Mouse (Mus musculus): Measurements from ENCODE around the gene Cbx2. TPM values are rescaled to one million over a fixed set of nuclear protein-coding genes. Genes with fewer than 3 reads are reported as not detected.

Gene Cbx2
- polyA plus RNA-seq, 1 experiment from 2014 or later, result 35.5 TPM

DNA sequence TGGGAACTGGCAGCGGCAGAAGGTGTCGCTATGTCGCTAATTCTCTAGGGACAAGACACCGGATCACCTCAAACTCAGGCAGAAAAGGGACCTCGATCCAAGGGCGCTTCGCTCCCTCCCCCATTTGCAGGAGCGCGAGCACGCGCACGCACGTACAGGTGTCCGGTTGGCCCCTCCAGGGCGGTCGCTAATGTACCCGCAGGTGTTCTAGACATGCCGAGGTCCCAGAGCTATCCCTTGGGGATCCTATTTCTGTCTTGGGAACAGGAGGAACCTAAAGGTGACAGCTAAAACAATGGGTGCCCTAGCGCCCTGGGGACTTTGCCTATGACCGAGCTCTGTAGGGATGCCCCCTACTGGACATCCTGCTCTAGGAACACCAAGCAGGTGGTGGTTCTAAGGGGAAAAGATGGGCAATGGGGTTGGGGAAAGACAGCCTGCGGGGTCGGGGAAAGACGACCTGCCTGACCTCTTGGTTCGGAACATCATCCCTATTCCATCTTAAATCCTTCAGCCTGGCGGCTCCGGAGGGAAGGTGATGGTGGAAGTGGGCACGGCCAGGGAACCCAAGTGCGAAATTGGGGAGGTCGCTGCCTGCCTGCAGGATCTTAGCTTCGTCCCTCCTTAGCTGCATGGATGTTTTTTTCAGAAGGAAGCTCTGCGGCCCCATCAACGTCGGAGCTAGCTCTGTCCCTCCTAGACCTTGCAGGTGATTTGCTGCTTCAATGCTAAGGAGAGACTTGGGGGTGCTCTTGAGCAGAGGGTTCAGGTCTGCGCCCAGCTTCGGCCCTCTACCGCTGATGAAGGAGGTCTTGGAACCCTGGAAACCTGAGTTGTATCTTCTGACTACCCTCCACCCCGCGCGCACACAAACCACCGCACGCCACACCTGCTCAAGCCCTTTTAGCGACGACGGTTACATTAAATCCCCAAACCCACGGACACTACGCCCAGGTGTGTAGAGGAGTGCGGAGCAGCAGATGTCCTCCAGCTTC is 31.9 kb downstream of the Cbx2 start:
- Histone ChIP-seq H3K27ac (ENCODE audit: low read length) (no peak overlapping the region), H3K27me3 (ENCODE audit: insufficient read depth, low read length) (peaks cover 88% of the 10 kb centered on the region), H3K9me3 (ENCODE audit: low read length) (no peaks in the 10 kb centered on the region), H3K9ac (replicated peaks; ENCODE audit: low read length) (peak overlapping the region; percentile 42; the same call in 1 of the 2 replicates), H3K36me3 (ENCODE audit: insufficient read depth, low read length) (no peaks in the 10 kb centered on the region), H3K4me3 (ENCODE audit: low read length) (peak overlapping the region; percentile 43; the same call in 1 of the 2 replicates), H3K4me2 (replicated peaks; ENCODE audit: low read depth, low read length) (peak overlapping the region; percentile 71; the same call in 1 of the 2 replicates), H3K4me1 (ENCODE audit: insufficient read depth, low read length) (peaks cover 57% of the 10 kb centered on the region)
- 1% methylated on average over 47 of the region's 47 CpGs for WGBS
- no peak for ATAC-seq (ENCODE audit: low FRiP score, low TSS enrichment)

DNA sequence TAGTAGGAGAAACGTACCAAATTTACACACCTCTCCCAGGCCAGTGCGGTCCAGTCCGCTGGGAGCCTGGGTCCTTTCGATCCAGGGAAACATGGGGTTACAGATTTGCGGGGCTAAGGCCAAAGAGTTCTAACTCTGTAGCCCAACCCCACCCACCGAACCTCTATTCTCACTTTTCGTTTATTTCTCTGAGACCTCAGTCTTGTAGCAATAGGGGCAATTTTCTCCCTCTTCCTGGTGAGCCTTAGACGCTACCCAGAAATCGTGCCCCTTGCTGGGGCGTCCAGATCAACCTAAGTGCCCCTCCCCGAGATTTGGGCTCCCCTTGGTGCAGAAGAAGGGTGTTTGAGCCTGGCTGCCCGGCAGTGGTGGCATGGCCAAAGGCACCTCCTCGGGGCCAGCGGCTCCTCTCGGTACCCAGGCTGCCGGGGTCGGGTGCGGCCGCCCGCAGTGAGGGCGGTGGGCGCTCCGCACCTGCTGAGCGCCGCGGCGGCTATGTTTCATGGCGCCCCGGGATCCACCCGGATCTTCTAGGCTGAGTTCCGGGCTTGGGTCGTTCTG is 32.9 kb downstream of the Cbx2 start:
- ATAC-seq (ENCODE audit: low FRiP score, low TSS enrichment), result no peak
- peak overlapping the region; percentile 98 for H3K4me2 ChIP-seq (replicated peaks; ENCODE audit: low read depth, low read length)
- peak overlapping the region; percentile 62 for H3K4me3 ChIP-seq (ENCODE audit: low read length)
- no peaks in the 10 kb centered on the region for H3K9me3 ChIP-seq (ENCODE audit: low read length)
- peaks cover 88% of the 10 kb centered on the region for H3K27me3 ChIP-seq (ENCODE audit: insufficient read depth, low read length)
- 1% methylated on average over 32 of the region's 32 CpGs for WGBS
- H3K36me3 ChIP-seq (ENCODE audit: insufficient read depth, low read length), result no peaks in the 10 kb centered on the region
- no peak overlapping the region for H3K27ac ChIP-seq (ENCODE audit: low read length)
- peaks cover 57% of the 10 kb centered on the region for H3K4me1 ChIP-seq (ENCODE audit: insufficient read depth, low read length)
- peak overlapping the region; percentile 53; the same call in 1 of the 2 replicates for H3K9ac ChIP-seq (replicated peaks; ENCODE audit: low read length)

DNA sequence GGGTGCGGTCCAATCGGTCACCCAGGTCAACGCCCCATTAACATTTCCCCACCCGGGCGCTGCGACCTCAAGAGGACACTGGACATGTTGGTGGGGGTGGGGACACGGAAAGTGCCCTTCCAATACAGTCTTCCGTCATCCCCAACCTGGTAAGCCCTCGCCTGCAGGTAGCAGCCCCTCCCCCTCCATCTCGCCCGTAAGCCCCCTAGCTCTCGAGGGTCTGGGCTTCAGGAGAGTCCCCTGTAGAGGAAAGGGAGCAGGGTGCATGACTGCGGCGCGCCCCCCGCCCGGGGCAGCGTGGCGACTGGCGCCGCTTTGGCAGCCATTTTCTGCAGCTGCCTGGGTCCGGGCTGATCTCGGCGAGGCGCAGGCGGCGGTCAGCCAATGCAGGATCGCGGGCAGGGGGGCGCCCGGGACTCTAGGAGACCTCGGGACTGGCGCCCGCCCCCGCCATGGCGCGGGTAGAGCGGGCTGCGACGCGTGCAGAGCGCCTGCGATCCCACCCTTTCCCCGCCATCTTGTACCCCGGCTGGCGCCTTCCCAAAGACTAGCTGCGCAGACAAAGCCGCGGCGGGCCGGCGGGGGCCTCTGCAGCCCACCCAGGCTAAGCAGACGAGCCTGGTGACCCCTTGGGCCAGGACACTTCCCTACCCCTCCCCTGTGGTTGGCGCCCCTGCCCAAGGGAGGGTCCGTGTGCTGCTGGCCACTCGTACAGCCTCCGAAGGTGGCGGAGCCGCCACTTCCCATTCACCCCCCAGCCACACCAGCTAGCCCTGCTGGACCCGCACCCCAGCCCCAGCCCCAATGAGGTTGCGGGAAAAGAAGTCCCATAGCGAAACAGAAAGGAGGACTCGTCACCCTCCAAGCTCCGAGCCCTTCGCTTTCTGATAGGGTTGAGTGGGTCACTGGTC is 33.8 kb downstream of the Cbx2 start:
- no peaks in the 10 kb centered on the region for H3K9me3 ChIP-seq (ENCODE audit: low read length)

DNA sequence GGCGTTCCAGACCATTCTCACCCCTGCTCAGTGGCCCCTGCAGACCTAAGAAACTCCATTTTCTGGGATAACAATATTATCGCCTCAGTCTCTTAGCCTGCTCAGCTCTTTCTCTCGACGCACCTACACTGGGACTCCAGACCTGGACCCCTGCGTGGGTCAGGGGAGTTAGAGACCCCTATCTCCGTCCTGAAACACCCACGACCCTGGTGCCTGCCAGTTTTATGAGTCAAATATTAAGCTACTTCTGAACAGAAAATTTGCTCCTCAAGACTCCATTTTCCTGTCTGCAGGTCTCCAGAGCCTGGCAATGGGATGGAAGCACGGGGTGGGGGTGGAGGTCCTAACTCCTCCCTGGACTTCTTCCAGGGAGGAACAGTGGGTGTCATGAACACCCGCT is 34.5 kb downstream of the Cbx2 start:
- WGBS, result 2% methylated on average over 9 of the region's 9 CpGs

More for the DNA sequence above, 33.8 kb downstream of the Cbx2 start:
- Histone ChIP-seq H3K4me3 (ENCODE audit: low read length) (peak overlapping the region; percentile 62), H3K27me3 (ENCODE audit: insufficient read depth, low read length) (peaks cover 87% of the 10 kb centered on the region), H3K9ac (replicated peaks; ENCODE audit: low read length) (peak overlapping the region; percentile 90), H3K36me3 (ENCODE audit: insufficient read depth, low read length) (no peaks in the 10 kb centered on the region), H3K4me1 (ENCODE audit: insufficient read depth, low read length) (peaks cover 57% of the 10 kb centered on the region), H3K27ac (ENCODE audit: low read length) (peak overlapping the region; percentile 51), H3K4me2 (replicated peaks; ENCODE audit: low read depth, low read length) (peak overlapping the region; percentile 98)
- no peak for ATAC-seq (ENCODE audit: low FRiP score, low TSS enrichment)
- under 1% methylated on average over 61 of the region's 65 CpGs for WGBS

DNA sequence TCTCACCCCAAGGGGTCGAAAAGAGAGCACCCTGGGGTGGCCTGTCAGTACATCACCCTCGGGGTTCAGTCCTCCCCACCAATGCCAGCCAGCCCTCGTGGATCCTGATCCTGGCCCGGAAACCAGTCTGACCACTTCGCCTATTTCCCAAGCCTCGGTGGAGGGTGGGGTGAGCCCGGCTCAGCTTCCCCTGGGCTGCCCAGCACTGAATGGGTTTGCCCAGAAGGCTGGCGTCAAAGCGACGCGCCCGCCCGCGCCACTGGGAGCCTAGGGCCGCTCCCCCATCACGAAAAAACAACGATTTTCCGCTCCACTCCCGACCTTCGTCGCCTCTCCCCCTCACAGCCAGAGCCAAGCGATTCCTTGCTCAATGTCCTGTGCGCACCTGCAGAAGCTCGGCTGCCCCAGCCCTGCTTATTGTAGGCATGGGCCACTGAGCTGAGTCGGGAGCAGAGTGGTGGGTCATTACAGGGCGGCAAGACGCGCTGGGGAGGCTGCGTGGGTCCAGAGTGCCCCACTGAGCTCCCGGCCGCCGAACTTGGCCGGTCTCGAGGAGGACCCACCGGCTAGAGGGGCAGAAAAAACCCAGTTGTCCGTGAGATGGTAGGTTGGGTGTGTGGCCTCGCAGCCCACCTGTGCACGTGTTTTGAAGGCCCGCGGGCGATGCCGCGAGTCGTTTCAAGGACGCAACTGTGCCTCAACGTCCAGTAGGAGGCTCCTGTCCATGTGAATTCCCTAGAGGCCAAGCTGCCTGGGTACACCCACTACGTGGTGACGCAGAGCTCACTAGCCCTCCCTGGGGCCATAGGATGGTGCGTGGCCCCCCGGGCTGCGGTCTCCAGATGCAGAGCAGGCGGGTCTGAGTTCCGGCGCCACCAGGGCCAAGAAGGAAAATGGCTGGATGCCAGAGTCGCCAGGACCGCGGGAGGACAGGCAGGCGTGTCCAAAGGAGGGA is 35.6 kb downstream of the Cbx2 start:
- H3K4me2 ChIP-seq (replicated peaks; ENCODE audit: low read depth, low read length), result peak overlapping the region; percentile 98
- H3K9ac ChIP-seq (replicated peaks; ENCODE audit: low read length), result peak overlapping the region; percentile 18; the same call in 1 of the 2 replicates
- peak overlapping the region; percentile 18 for H3K4me3 ChIP-seq (ENCODE audit: low read length)
- no peaks in the 10 kb centered on the region for H3K36me3 ChIP-seq (ENCODE audit: insufficient read depth, low read length)
- no peak overlapping the region for H3K27ac ChIP-seq (ENCODE audit: low read length)
- WGBS, result 1% methylated on average over 58 of the region's 58 CpGs
- ATAC-seq (ENCODE audit: low FRiP score, low TSS enrichment), result peak; percentile 43; the same call in 1 of the 2 replicates
- H3K27me3 ChIP-seq (ENCODE audit: insufficient read depth, low read length), result peaks cover 86% of the 10 kb centered on the region
- 0 out of 2 replicates have a peak, but pooled peaks cover 3% of the 10 kb centered on the region for H3K9me3 ChIP-seq (ENCODE audit: low read length)
- peaks cover 43% of the 10 kb centered on the region for H3K4me1 ChIP-seq (ENCODE audit: insufficient read depth, low read length)

More for the DNA sequence above, 34.5 kb downstream of the Cbx2 start:
- Histone ChIP-seq H3K4me1 (ENCODE audit: insufficient read depth, low read length) (peaks cover 53% of the 10 kb centered on the region), H3K27me3 (ENCODE audit: insufficient read depth, low read length) (peaks cover 85% of the 10 kb centered on the region), H3K27ac (ENCODE audit: low read length) (no peak overlapping the region), H3K4me3 (ENCODE audit: low read length) (peak overlapping the region; percentile 62), H3K9me3 (ENCODE audit: low read length) (0 out of 2 replicates have a peak, but pooled peaks cover 3% of the 10 kb centered on the region), H3K9ac (replicated peaks; ENCODE audit: low read length) (peak overlapping the region; percentile 90), H3K4me2 (replicated peaks; ENCODE audit: low read depth, low read length) (peak overlapping the region; percentile 98), H3K36me3 (ENCODE audit: insufficient read depth, low read length) (no peaks in the 10 kb centered on the region)
- no peak for ATAC-seq (ENCODE audit: low FRiP score, low TSS enrichment)

DNA sequence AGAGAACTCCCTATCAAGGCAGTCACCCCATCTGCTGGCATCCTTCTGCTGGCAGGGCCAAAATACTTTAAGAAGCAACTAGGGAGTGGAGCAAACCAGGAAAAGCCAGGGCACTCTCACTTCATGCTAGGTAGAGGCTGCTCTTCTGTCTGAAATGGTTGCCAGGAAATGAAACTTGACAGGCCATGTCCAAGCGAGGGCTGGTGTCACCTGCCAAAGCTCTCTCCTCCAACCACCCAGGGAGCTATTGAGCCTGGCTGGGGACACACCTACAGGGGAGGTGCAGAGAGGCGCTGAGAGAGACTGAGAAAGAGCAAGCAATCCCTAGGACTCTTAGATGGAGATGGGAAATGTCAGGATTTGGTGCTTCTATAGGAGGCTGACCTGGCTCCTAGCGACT is 36.5 kb downstream of the Cbx2 start:
- Histone ChIP-seq H3K4me1 (ENCODE audit: insufficient read depth, low read length) (peaks cover 34% of the 10 kb centered on the region), H3K27me3 (ENCODE audit: insufficient read depth, low read length) (peaks cover 82% of the 10 kb centered on the region), H3K9ac (replicated peaks; ENCODE audit: low read length) (no peak overlapping the region), H3K4me3 (ENCODE audit: low read length) (no peak overlapping the region), H3K4me2 (replicated peaks; ENCODE audit: low read depth, low read length) (no peak overlapping the region), H3K9me3 (ENCODE audit: low read length) (0 out of 2 replicates have a peak, but pooled peaks cover 3% of the 10 kb centered on the region), H3K27ac (ENCODE audit: low read length) (no peak overlapping the region), H3K36me3 (ENCODE audit: insufficient read depth, low read length) (no peaks in the 10 kb centered on the region)
- no peak for ATAC-seq (ENCODE audit: low FRiP score, low TSS enrichment)
- WGBS, result 8% methylated on average over 3 of the region's 3 CpGs

DNA sequence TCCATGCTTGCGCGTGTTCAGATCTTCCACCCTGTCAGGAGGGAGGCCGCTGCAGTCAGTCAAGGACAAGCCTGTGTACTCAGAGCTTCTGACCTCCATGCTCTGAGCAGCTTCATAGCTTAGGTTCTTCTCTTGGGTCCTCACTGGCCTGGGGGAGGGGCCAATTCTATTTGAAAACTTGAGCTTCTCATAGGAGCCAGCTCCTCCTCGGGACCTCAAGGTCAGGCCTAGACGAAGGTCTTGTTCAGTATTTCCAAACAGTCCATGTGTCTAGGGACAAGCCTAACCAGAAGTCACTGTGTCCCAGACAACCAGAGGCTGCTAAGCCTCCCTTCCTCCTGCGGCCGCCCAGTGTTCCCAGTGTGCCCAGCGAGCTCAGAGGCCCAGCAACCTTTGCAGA is 44.1 kb downstream of the Cbx2 start:
- no peak overlapping the region for H3K9ac ChIP-seq (replicated peaks; ENCODE audit: low read length)
- H3K27ac ChIP-seq (ENCODE audit: low read length), result no peak overlapping the region
- no peaks in the 10 kb centered on the region for H3K4me1 ChIP-seq (ENCODE audit: insufficient read depth, low read length)
- ATAC-seq (ENCODE audit: low FRiP score, low TSS enrichment), result no peak
- no peak overlapping the region for H3K4me3 ChIP-seq (ENCODE audit: low read length)
- no peak overlapping the region for H3K4me2 ChIP-seq (replicated peaks; ENCODE audit: low read depth, low read length)
- H3K9me3 ChIP-seq (ENCODE audit: low read length), result 0 out of 2 replicates have a peak, but pooled peaks cover 2% of the 10 kb centered on the region
- WGBS, result 78% methylated on average over 8 of the region's 8 CpGs
- H3K27me3 ChIP-seq (ENCODE audit: insufficient read depth, low read length), result peaks cover 24% of the 10 kb centered on the region
- H3K36me3 ChIP-seq (ENCODE audit: insufficient read depth, low read length), result no peaks in the 10 kb centered on the region

DNA sequence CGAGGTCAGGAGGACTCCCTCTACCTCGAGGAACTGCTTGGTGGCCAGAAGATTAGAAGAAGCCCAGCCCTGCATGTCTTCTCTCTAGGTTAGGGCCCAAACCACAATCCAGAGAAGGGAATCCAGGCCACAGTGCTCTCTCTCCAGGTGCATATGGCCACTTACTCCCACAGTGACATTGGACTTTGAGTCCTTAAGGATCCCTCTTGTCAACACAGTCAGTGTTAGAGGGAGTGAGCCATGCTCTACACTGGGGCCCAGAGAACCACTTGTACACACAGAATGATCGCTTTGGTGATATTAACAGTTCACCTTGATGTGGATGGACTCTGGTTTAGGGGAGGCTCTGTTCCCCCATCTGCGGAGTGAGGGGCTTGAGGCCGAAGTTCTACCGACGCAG is 49.5 kb downstream of the Cbx2 start:
- Histone ChIP-seq H3K27me3 (ENCODE audit: insufficient read depth, low read length) (no peaks in the 10 kb centered on the region), H3K9ac (replicated peaks; ENCODE audit: low read length) (no peak overlapping the region), H3K9me3 (ENCODE audit: low read length) (no peaks in the 10 kb centered on the region), H3K36me3 (ENCODE audit: insufficient read depth, low read length) (no peaks in the 10 kb centered on the region), H3K4me1 (ENCODE audit: insufficient read depth, low read length) (no peaks in the 10 kb centered on the region), H3K4me2 (replicated peaks; ENCODE audit: low read depth, low read length) (no peak overlapping the region), H3K4me3 (ENCODE audit: low read length) (no peak overlapping the region), H3K27ac (ENCODE audit: low read length) (no peak overlapping the region)
- 83% methylated on average over 7 of the region's 7 CpGs for WGBS
- ATAC-seq (ENCODE audit: low FRiP score, low TSS enrichment), result no peak

Data from kidney, embryonic 16.5 days (tissue).